Mouse (Mus musculus): Measurements from ENCODE around the gene Pdgfb.

DNA sequence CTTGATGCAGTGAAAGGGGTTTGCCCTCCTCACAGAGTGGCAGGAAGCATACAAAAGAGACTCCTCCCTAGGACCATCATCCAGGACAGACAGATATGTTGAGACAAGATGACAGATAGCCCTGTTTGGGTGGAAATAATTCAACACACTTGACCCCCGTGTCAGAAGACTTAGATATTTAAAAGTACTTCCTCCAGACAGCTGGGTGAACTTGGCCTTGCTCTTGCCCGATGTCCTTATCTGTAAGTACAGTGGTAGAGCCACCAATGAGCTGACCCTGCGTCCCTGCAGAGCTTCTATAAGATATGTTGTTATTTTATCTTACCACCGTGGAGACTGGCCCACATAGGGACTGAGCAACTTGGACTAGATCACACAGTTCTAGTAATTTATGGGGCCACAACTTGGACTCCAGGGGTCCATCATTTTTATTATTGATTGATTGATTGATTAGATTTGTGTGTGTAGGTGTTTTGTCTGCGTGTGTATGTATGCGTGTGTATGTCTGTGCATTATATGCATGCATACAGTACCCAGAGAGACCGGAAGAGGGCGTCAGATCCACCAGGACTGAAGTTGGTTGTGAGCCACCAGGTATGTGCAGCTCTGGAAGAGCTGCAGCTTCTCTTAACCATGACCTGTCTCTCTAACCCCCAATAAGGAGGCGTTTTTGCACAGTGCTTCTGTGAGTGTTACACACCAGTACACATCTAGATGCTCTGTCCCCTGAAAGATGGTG lies 2.0 kb upstream of the Pdgfb start:
- no peak for TF ChIP-seq CTCF (IDR thresholded peaks at IDR 0.05; ENCODE audit: control insufficient read depth, insufficient read depth, insufficient replicate concordance, low read depth, low read length)
- no peak for TF ChIP-seq POLR2A (IDR thresholded peaks at IDR 0.05; ENCODE audit: control insufficient read depth, low read depth, low read length)

Data from testis, adult 2 months (tissue).